Mouse (Mus musculus) heart, embryonic 15.5 days (tissue): ENCODE results near the gene Ddx25. TPM values are rescaled to one million over a fixed set of nuclear protein-coding genes. Genes with fewer than 3 reads are reported as not detected.
A peak's percentile ranks its signal among the peaks of the same experiment; 100 is the strongest.

Experiments used
- ATAC-seq: fragments of 200-750 bp; cut with Nextera tagmentation; replicated peaks from 2 replicates; pipeline ENCODE4 v1.8.0; 2017; ENCODE audit warnings: low read depth, moderate TSS enrichment; ENCODE audit not compliant: insufficient number of reproducible peaks, insufficient read depth, low FRiP score
- H3K27ac ChIP-seq: fragments of 300-500 bp; sonication (generic); 2 replicates; pipeline ENCODE4 v1.5.1; 2015; ENCODE audit warnings: mild to moderate bottlenecking, inconsistent platforms
- H3K27me3 ChIP-seq: fragments of 300-500 bp; sonication (generic); 2 replicates; pipeline ENCODE4 v1.6.1; 2015; ENCODE audit warnings: inconsistent platforms
- H3K36me3 ChIP-seq: fragments of 300-500 bp; sonication (generic); 2 replicates; pipeline ENCODE4 v1.6.1; 2015; ENCODE audit warnings: mild to moderate bottlenecking, inconsistent platforms
- H3K4me1 ChIP-seq: fragments of 300-500 bp; sonication (generic); replicated peaks from 2 replicates; pipeline ENCODE4 v1.6.1; 2015; ENCODE audit warnings: inconsistent platforms
- H3K4me2 ChIP-seq: fragments of 300-500 bp; sonication (generic); 2 replicates; pipeline ENCODE4 v1.6.1; 2015; ENCODE audit warnings: inconsistent platforms, mild to moderate bottlenecking, moderate library complexity
- H3K4me3 ChIP-seq: fragments of 300-500 bp; sonication (generic); 2 replicates; pipeline ENCODE4 v1.5.1; 2015; ENCODE audit warnings: mild to moderate bottlenecking, inconsistent platforms
- H3K9ac ChIP-seq: fragments of 300-500 bp; sonication (generic); 2 replicates; pipeline ENCODE4 v1.6.1; 2015; ENCODE audit warnings: mild to moderate bottlenecking, inconsistent platforms
- H3K9me3 ChIP-seq: fragments of 300-500 bp; sonication (generic); replicated peaks from 2 replicates; pipeline ENCODE4 v1.6.1; 2016; ENCODE audit warnings: inconsistent platforms
- WGBS: fragments of 180-500 bp; shearing (Covaris S2); methylation state at CpG from one replicate; pipeline ENCODE4 v1.1.7; 2015; ENCODE audit warnings: mixed read lengths; 5-methylcytosine and 5-hydroxymethylcytosine counted together
- polyA plus RNA-seq: library from polyadenylated mRNA; unstranded; fragments of >200 nt; fragmentation: Nextera tagmentation; extraction: Ambion mirVana; gene quantifications from 2 replicates; pipeline ENCODE4 v1.2.1, GENCODE M21; 2015

Ddx25 gene
- polyA plus RNA-seq, 1 experiment from 2014 or later: 0.69 TPM

GRCm38 (mm10) chr9:35539001-35539750, 19.2 kb downstream of the Ddx25 start:
- Histone ChIP-seq H3K27me3 (no peaks in the 10 kb centered on the region), H3K9ac (no peak overlapping the region), H3K4me3 (no peak overlapping the region), H3K4me2 (no peak overlapping the region), H3K27ac (no peak overlapping the region), H3K4me1 (peaks cover 16% of the 10 kb centered on the region), H3K9me3 (no peaks in the 10 kb centered on the region), H3K36me3 (no peaks in the 10 kb centered on the region)
- WGBS: 72% methylated on average over 13 of the region's 13 CpGs
- no peak for ATAC-seq

- Histone ChIP-seq H3K27me3 (no peaks in the 10 kb centered on the region), H3K4me2 (no peak overlapping the region), H3K9me3 (no peaks in the 10 kb centered on the region), H3K36me3 (no peaks in the 10 kb centered on the region), H3K4me1 (peaks cover 16% of the 10 kb centered on the region), H3K9ac (no peak overlapping the region), H3K27ac (no peak overlapping the region), H3K4me3 (no peak overlapping the region)
- 57% methylated on average over 4 of the region's 4 CpGs for WGBS
- ATAC-seq: no peak
These were observed 22.5 kb downstream of the Ddx25 start for GRCm38 (mm10) chr9:35535876-35536275.

- WGBS: 4% methylated on average over 2 of the region's 2 CpGs
- H3K36me3 ChIP-seq: no peaks in the 10 kb centered on the region
- peak; percentile 69; the same call in 1 of the 2 replicates for ATAC-seq
These were observed 23.2 kb downstream of the Ddx25 start for GRCm38 (mm10) chr9:35535110-35535509.

GRCm38 (mm10) chr9:35533266-35533665, 25.1 kb downstream of the Ddx25 start:
- Histone ChIP-seq H3K36me3 (no peaks in the 10 kb centered on the region), H3K4me3 (no peak overlapping the region), H3K9me3 (no peaks in the 10 kb centered on the region), H3K9ac (no peak overlapping the region), H3K4me2 (no peak overlapping the region), H3K27me3 (no peaks in the 10 kb centered on the region), H3K4me1 (peaks cover 13% of the 10 kb centered on the region), H3K27ac (no peak overlapping the region)
- ATAC-seq: no peak
- WGBS: 57% methylated on average over 9 of the region's 9 CpGs

More at GRCm38 (mm10) chr9:35535110-35535509, 23.2 kb downstream of the Ddx25 start:
- Histone ChIP-seq H3K4me3 (no peak overlapping the region), H3K4me1 (peaks cover 16% of the 10 kb centered on the region), H3K27ac (no peak overlapping the region), H3K9ac (no peak overlapping the region), H3K4me2 (no peak overlapping the region), H3K27me3 (no peaks in the 10 kb centered on the region), H3K9me3 (no peaks in the 10 kb centered on the region)

- no peak for ATAC-seq
- Histone ChIP-seq H3K4me2 (no peak overlapping the region), H3K4me1 (peaks cover 3% of the 10 kb centered on the region; the same call in 1 of the 2 replicates), H3K9ac (no peak overlapping the region), H3K36me3 (no peaks in the 10 kb centered on the region), H3K27me3 (no peaks in the 10 kb centered on the region), H3K27ac (peak overlapping the region; percentile 23; the same call in 1 of the 2 replicates), H3K9me3 (no peaks in the 10 kb centered on the region), H3K4me3 (no peak overlapping the region)
- WGBS: 18% methylated on average over 1 of the region's 1 CpGs
These were observed 28.5 kb downstream of the Ddx25 start for GRCm38 (mm10) chr9:35529796-35530195.

- ATAC-seq: no peak
- WGBS: 56% methylated on average over 3 of the region's 3 CpGs
- H3K9me3 ChIP-seq: no peaks in the 10 kb centered on the region
These were observed 29.2 kb downstream of the Ddx25 start for GRCm38 (mm10) chr9:35529141-35529540.

GRCm38 (mm10) chr9:35523941-35524411, 34.4 kb downstream of the Ddx25 start:
- WGBS: 16% methylated on average over 7 of the region's 7 CpGs
- H3K36me3 ChIP-seq: no peaks in the 10 kb centered on the region
- no peaks in the 10 kb centered on the region for H3K9me3 ChIP-seq
- H3K9ac ChIP-seq: no peak overlapping the region
- no peaks in the 10 kb centered on the region for H3K27me3 ChIP-seq
- H3K4me3 ChIP-seq: no peak overlapping the region
- peak overlapping the region; percentile 30; the same call in 1 of the 2 replicates for H3K4me2 ChIP-seq
- H3K27ac ChIP-seq: peak overlapping the region; percentile 70
- peaks cover 16% of the 10 kb centered on the region for H3K4me1 ChIP-seq
- ATAC-seq: 0 out of 2 replicates have a peak, but pooled peaks have one; percentile 53

More at GRCm38 (mm10) chr9:35529141-35529540, 29.2 kb downstream of the Ddx25 start:
- H3K9ac ChIP-seq: no peak overlapping the region
- no peaks in the 10 kb centered on the region for H3K36me3 ChIP-seq
- H3K4me2 ChIP-seq: no peak overlapping the region
- no peaks in the 10 kb centered on the region for H3K27me3 ChIP-seq
- peaks cover 6% of the 10 kb centered on the region; the same call in 1 of the 2 replicates for H3K4me1 ChIP-seq
- H3K4me3 ChIP-seq: no peak overlapping the region
- peak overlapping the region; percentile 42 for H3K27ac ChIP-seq

- WGBS: 52% methylated on average over 5 of the region's 5 CpGs
- H3K4me2 ChIP-seq: peak overlapping the region; percentile 30; the same call in 1 of the 2 replicates
These were observed 34.8 kb downstream of the Ddx25 start for GRCm38 (mm10) chr9:35523541-35523940.

GRCm38 (mm10) chr9:35522821-35523515, 35.4 kb downstream of the Ddx25 start:
- Histone ChIP-seq H3K27me3 (no peaks in the 10 kb centered on the region), H3K27ac (peak overlapping the region; percentile 70; the same call in 1 of the 2 replicates), H3K4me3 (no peak overlapping the region), H3K4me1 (peaks cover 16% of the 10 kb centered on the region), H3K9me3 (no peaks in the 10 kb centered on the region), H3K9ac (no peak overlapping the region), H3K36me3 (no peaks in the 10 kb centered on the region), H3K4me2 (no peak overlapping the region)
- ATAC-seq: no peak
- WGBS: 58% methylated on average over 1 of the region's 1 CpGs

More at GRCm38 (mm10) chr9:35523541-35523940, 34.8 kb downstream of the Ddx25 start:
- Histone ChIP-seq H3K4me1 (peaks cover 16% of the 10 kb centered on the region), H3K27me3 (no peaks in the 10 kb centered on the region), H3K27ac (peak overlapping the region; percentile 70), H3K36me3 (no peaks in the 10 kb centered on the region), H3K9me3 (no peaks in the 10 kb centered on the region), H3K4me3 (no peak overlapping the region), H3K9ac (no peak overlapping the region)
- ATAC-seq: peak; percentile 83

- no peaks in the 10 kb centered on the region for H3K36me3 ChIP-seq
- no peak overlapping the region for H3K4me3 ChIP-seq
- no peaks in the 10 kb centered on the region for H3K27me3 ChIP-seq
- ATAC-seq: no peak
- H3K9me3 ChIP-seq: no peaks in the 10 kb centered on the region
- no peak overlapping the region for H3K27ac ChIP-seq
- peaks cover 16% of the 10 kb centered on the region for H3K4me1 ChIP-seq
- WGBS: 69% methylated on average over 2 of the region's 2 CpGs
- no peak overlapping the region for H3K4me2 ChIP-seq
- H3K9ac ChIP-seq: no peak overlapping the region
These were observed 36.1 kb downstream of the Ddx25 start for GRCm38 (mm10) chr9:35522241-35522640.

- Histone ChIP-seq H3K27me3 (no peaks in the 10 kb centered on the region), H3K9me3 (no peaks in the 10 kb centered on the region), H3K27ac (no peak overlapping the region), H3K36me3 (no peaks in the 10 kb centered on the region), H3K4me3 (no peak overlapping the region), H3K4me1 (peaks cover 16% of the 10 kb centered on the region), H3K4me2 (no peak overlapping the region), H3K9ac (no peak overlapping the region)
- no peak for ATAC-seq
- 72% methylated on average over 6 of the region's 6 CpGs for WGBS
These were observed 37.5 kb downstream of the Ddx25 start for GRCm38 (mm10) chr9:35520631-35521348.
